Mouse (Mus musculus): ENCODE data around the gene Fam234b.

Fam234b gene

DNA sequence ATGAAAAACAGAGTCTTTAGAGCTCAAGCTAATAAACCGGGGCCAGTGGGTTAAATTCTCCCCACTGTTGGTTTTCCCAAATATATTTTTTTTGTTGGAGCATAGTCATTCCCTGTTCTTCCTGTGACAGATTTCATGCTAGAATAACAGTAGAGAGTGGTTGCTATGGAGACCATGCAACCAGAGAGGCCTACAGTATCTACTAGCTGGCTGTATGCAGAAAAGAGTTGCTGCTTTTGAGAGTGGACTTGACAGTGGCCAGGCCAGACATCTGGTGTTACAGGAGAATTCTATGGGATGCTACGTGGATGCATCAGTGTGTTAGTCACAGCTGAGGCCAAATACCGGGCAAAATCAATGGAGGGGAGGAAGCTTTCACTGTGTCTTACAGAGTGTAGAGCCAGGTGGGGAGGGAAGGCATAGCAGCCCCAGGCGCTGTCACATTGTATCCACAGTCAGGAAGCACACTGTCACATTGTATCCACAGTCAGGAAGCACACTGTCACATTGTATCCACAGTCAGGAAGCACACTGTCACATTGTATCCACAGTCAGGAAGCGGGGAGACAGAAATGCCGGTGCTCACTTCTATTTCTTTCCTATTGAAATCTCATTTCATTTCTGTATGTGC is 26.1 kb downstream of the Fam234b start:
- intact Hi-C loops (cut with DNase I) = no loop called here

GRCm38 (mm10) chr6:135228465-135228941 is 30.7 kb downstream of the Fam234b start:
- intact Hi-C loops (cut with DNase I) = no loop called here

DNA sequence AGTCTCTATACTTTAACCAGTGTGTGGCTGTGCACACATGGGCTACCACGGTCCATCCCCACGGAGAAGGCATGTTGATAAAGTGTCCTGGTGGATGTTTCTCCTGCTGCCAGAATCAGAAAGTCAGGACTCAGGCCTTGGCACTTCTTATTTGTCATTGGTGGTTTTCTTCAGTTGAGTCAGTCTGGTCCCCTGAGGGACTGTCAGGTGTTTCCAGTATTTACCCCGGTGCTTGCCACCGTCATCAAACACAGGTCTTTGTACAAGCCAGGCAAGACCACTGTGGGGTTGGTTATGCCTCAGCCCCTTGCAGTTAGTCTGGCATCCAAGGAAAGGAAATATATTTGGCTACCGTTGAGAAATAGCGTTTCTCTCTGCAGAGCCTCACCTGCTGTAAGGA is 32.8 kb downstream of the Fam234b start:
- intact Hi-C loops (cut with DNase I) = no loop called here

DNA sequence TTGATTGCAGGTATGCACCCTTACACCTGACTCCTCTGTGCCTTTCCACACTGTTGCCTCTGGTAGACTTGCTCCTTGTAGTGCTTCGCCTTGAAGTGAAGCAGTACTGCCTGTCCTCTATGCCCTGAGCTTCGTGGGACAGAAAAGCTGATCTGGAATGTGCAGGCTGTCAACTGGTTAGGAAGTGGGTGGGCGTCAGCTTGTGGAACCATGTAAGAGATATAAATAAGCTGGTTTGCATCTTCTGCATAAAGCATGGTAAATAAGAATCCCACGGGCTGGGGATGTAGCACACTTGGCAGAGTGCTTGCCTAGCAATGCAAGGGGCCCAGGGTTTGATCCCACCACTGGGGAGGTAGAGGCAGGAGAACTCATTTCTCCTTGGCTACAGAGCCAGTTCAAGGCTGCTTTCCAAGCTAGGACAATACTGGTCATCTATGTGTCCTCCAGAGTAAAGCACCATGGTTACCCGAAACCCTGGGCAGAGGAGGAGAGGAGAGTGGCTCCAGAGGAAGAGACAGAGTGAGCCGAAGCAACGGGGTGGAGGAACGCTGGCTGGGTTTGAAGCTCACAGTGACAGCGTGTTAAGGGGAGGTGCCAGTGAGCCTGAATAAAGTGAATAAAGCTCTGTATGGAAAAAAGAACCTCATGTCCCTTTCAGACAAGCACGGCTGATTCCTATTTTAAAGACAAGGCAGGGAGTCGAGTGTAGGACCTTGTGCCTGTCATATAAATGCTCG is 34.8 kb downstream of the Fam234b start:
- intact Hi-C loops (cut with DNase I) = no loop called here

DNA sequence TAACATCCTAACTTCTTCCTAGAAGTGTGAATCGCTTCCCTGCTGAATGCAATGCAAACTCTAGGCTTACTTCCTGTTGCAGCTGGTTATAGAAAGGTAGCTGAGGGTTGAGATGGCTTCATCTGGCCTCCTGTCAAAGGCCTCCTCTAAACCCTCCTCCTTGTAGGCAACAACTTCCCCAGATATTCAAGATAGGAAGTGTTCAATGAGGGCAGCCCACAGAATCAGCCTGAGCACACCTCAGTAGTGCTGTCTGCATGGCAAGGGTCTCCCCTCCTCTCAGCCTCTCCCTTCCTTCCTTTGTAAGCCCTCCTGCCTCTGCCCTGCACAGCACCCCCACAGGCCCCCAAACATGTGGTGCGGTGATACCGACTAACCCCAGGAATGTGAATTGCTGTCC is 38.0 kb downstream of the Fam234b start:
- intact Hi-C loops (cut with DNase I) = no loop called here

DNA sequence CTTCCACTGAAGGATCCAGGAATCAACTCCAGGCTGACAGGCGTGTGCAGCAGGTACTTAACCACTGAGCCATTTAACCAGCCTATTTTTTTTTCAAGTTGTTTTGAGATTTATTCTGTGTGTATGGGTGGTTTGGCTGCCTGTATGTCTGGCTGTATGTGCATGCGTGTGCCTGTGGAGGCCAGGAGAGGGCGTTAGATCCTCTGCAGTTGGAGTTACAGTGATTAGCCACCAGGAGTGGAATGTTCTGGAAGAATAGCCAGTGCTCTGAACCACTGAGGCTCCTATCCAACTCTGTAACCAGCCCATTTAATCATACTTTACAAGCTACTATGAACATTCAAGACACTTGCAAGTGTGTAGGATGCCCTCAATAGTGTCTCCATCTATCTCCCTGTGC is 38.8 kb downstream of the Fam234b start:
- intact Hi-C loops (cut with DNase I) = no loop called here

- intact Hi-C loops (cut with DNase I) = no loop called here
These were observed 39.5 kb downstream of the Fam234b start for GRCm38 (mm10) chr6:135237326-135237725.

- intact Hi-C loops (cut with DNase I) = no loop called here
These were observed 40.4 kb downstream of the Fam234b start for GRCm38 (mm10) chr6:135238211-135238610.

- intact Hi-C loops (cut with DNase I) = no loop called here
These were observed 42.6 kb downstream of the Fam234b start for GRCm38 (mm10) chr6:135240361-135240760.

- intact Hi-C loops (cut with DNase I) = no loop called here
These were observed 47.8 kb downstream of the Fam234b start for GRCm38 (mm10) chr6:135245586-135245985.

GRCm38 (mm10) chr6:135247861-135248260 is 50.1 kb downstream of the Fam234b start:
- intact Hi-C loops (cut with DNase I) = loop anchor here (2.0 kb wide), 1 partner anchor 153 kb away; no protein-coding TSS in a partner anchor

GRCm38 (mm10) chr6:135249846-135250531 is 52.2 kb downstream of the Fam234b start:
- intact Hi-C loops (cut with DNase I) = loop anchor here (2.0 kb wide), 1 partner anchor 127 kb away; no protein-coding TSS in a partner anchor

GRCm38 (mm10) chr6:135250926-135251699 is 53.3 kb downstream of the Fam234b start:
- intact Hi-C loops (cut with DNase I) = loop anchor here (2.0 kb wide), 1 partner anchor 126 kb away; no protein-coding TSS in a partner anchor

- intact Hi-C loops (cut with DNase I) = loop anchor here (2.0 kb wide), 1 partner anchor 125 kb away; no protein-coding TSS in a partner anchor
These were observed 54.3 kb downstream of the Fam234b start for GRCm38 (mm10) chr6:135251849-135252727.

DNA sequence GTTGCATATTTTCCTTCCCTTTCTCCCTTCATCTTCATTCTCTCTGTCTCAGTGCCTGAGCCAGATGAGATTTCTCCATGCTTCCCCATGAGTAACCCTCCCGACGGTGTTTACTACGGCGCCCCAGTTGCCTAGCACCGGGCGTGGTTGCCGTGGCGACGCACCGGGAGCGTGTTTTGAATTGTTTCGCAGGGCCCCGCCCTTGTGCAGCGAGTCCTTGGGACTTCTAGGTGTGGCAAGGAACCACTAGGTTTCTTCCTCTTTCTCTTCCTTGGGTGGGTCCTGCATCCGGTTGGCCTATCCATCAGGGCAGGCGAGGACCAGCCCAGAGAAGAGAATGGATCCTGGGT is 54.9 kb downstream of the Fam234b start:
- intact Hi-C loops (cut with DNase I) = no loop called here

DNA sequence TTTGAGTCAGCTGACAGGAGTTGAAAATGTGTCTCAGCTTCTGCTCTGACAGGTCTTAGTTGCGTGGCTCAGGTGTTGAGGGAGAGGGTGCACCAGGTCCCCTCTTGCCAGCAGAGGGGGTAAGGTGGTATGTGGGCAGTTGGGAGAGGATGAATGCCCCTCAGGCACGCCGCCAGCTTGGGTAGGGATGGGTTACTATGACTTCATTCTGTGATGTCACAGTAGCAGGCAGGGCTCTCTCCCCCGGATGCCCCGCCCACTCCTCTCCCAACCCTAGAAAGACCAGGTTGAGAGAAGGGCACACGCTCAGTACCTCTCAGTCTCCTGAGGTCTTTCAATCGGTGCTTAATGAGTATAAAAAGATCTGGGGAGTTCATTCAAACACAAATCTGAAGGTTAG is 56.4 kb downstream of the Fam234b start, which contains the start of gene Gsg1:
Gene Gsg1, minus strand, starts transcription at position 199 of the 400 bp plus-strand sequence.
- intact Hi-C loops (cut with DNase I) = no loop called here

GRCm38 (mm10) chr6:135260435-135260834 is 62.7 kb downstream of the Fam234b start:
- intact Hi-C loops (cut with DNase I) = no loop called here

- intact Hi-C loops (cut with DNase I) = no loop called here
These were observed 63.3 kb downstream of the Fam234b start for GRCm38 (mm10) chr6:135261124-135261523.

GRCm38 (mm10) chr6:135262565-135262964 is 64.8 kb downstream of the Fam234b start:
- intact Hi-C loops (cut with DNase I) = no loop called here

DNA sequence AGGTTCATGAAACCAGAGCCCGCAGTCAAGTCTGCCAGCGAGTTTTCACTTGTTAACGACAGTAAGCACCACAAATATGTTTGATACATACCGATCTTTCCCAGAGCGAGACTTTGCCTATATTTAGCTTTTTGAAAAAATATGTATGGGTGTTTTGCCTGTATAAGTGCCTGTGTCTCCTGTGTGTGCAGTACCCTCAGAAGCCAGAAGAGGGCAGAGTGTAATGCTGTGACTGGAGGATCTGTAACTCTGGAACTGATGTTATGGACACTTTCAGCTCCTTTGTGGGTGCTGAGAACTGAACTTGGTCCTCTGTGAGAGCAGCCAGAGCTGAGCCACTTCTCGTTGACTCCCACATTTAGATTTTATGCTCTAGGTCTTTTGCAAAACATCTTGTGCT is 66.4 kb downstream of the Fam234b start:
- intact Hi-C loops (cut with DNase I) = no loop called here
